Mouse (Mus musculus) lung, adult 2 months (tissue): Measurements from ENCODE around the gene Prmt2. TPM values are rescaled to one million over a fixed set of nuclear protein-coding genes. Genes with fewer than 3 reads are reported as not detected.

ENCODE experiments used
- DNase-seq: peaks from one replicate; pipeline ENCODE4 v3.0.0; 2022
- H3K4me1 ChIP-seq: fragments of 200-500 bp; 2 replicates; pipeline ENCODE4 v1.6.1; 2011; ENCODE audit warnings: low read length; ENCODE audit not compliant: control insufficient read depth, insufficient read depth
- H3K4me3 ChIP-seq: fragments of 200-500 bp; replicated peaks from 2 replicates; pipeline ENCODE3; 2011; ENCODE audit warnings: low read depth, mild to moderate bottlenecking, control low read depth, low read length; ENCODE audit errors: extremely low read depth
- CTCF ChIP-seq: fragments of 200-500 bp; IDR thresholded peaks from 2 replicates; pipeline ENCODE4 v1.5.1; 2011; ENCODE audit warnings: mild to moderate bottlenecking, low read length, control low read depth; ENCODE audit not compliant: insufficient read depth
- POLR2A ChIP-seq: fragments of 200-500 bp; IDR thresholded peaks from 2 replicates; pipeline ENCODE4 v1.6.1; 2011; ENCODE audit warnings: low read depth, mild to moderate bottlenecking, control low read depth, low read length, borderline replicate concordance; ENCODE audit errors: extremely low read depth
- WGBS: fragments of 180-500 bp; shearing (Covaris S2); methylation state at CpG from one replicate; pipeline ENCODE4 v1.1.7; 2018; 5-methylcytosine and 5-hydroxymethylcytosine counted together
- polyA plus RNA-seq: library from polyadenylated mRNA; depleted of rRNA; stranded (reverse); fragments of >200 nt; gene quantifications from 2 replicates; pipeline ENCODE4 v1.2.3, GENCODE M21; 2012

Prmt2 gene
- polyA plus RNA-seq, 1 experiment, result 101 TPM

- TF ChIP-seq POLR2A (no peak), CTCF (no peak)
- DNase-seq, result no peak
- Histone ChIP-seq H3K4me1 (peaks cover 12% of the 10 kb centered on the region), H3K4me3 (no peak overlapping the region)
- 67% methylated on average over 6 of the region's 6 CpGs for WGBS
Measured at GRCm38 (mm10) chr10:76255617-76256016, 18.0 kb upstream of the Prmt2 start.

- Histone ChIP-seq H3K4me1 (peaks cover 10% of the 10 kb centered on the region), H3K4me3 (no peak within 1 kb of the TSS)
- no peak for DNase-seq
- WGBS, result 22% methylated on average over 4 of the region's 4 CpGs
- TF ChIP-seq POLR2A (no peak), CTCF (no peak)
Measured at GRCm38 (mm10) chr10:76253536-76253935, 15.9 kb upstream of the Prmt2 start, which contains the start of gene S100b. TSS of gene S100b (plus strand) at chr10:76253853.

- WGBS, result 100% methylated on average over 1 of the region's 1 CpGs
- no peak overlapping the region for H3K4me3 ChIP-seq
- peaks cover 6% of the 10 kb centered on the region for H3K4me1 ChIP-seq
- no peak for DNase-seq
- TF ChIP-seq CTCF, result no peak
- no peak for TF ChIP-seq POLR2A
Measured at GRCm38 (mm10) chr10:76253079-76253478, 15.4 kb upstream of the Prmt2 start.

GRCm38 (mm10) chr10:76250870-76251269, 13.2 kb upstream of the Prmt2 start:
- no peaks in the 10 kb centered on the region for H3K4me1 ChIP-seq
- TF ChIP-seq POLR2A, result no peak
- TF ChIP-seq CTCF, result no peak
- 85% methylated on average over 7 of the region's 7 CpGs for WGBS
- no peak for DNase-seq
- H3K4me3 ChIP-seq, result no peak overlapping the region

GRCm38 (mm10) chr10:76248647-76248968, 10.9 kb upstream of the Prmt2 start:
- Histone ChIP-seq H3K4me3 (no peak overlapping the region), H3K4me1 (no peaks in the 10 kb centered on the region)
- WGBS, result 82% methylated on average over 5 of the region's 5 CpGs
- no peak for TF ChIP-seq POLR2A
- no peak for TF ChIP-seq CTCF
- no peak for DNase-seq

- DNase-seq, result no peak
- no peak for TF ChIP-seq CTCF
- no peak for TF ChIP-seq POLR2A
- 56% methylated on average over 21 of the region's 21 CpGs for WGBS
- H3K4me3 ChIP-seq, result no peak overlapping the region
- H3K4me1 ChIP-seq, result no peaks in the 10 kb centered on the region
Measured at GRCm38 (mm10) chr10:76247960-76248646, 10.4 kb upstream of the Prmt2 start.

GRCm38 (mm10) chr10:76246601-76247000, 8.9 kb upstream of the Prmt2 start:
- 51% methylated on average over 4 of the region's 4 CpGs for WGBS
- Histone ChIP-seq H3K4me1 (no peaks in the 10 kb centered on the region), H3K4me3 (no peak overlapping the region)
- no peak for DNase-seq
- TF ChIP-seq CTCF (no peak), POLR2A (no peak)

GRCm38 (mm10) chr10:76245106-76245505, 7.4 kb upstream of the Prmt2 start:
- no peak for TF ChIP-seq POLR2A
- TF ChIP-seq CTCF, result no peak
- WGBS, result 81% methylated on average over 2 of the region's 2 CpGs
- no peak for DNase-seq
- H3K4me3 ChIP-seq, result no peak overlapping the region
- no peaks in the 10 kb centered on the region for H3K4me1 ChIP-seq

- peaks cover 7% of the 10 kb centered on the region for H3K4me1 ChIP-seq
- TF ChIP-seq CTCF (0 out of 2 replicates have a peak, but pooled peaks have one; percentile 13), POLR2A (no peak)
- WGBS, result 67% methylated on average over 4 of the region's 4 CpGs
- no peak overlapping the region for H3K4me3 ChIP-seq
- DNase-seq, result no peak
Measured at GRCm38 (mm10) chr10:76239401-76239800, 1.7 kb upstream of the Prmt2 start.

- Histone ChIP-seq H3K4me3 (no peak overlapping the region), H3K4me1 (no peaks in the 10 kb centered on the region; the same call in 1 of the 2 replicates)
- DNase-seq, result no peak
- TF ChIP-seq POLR2A (no peak), CTCF (no peak)
- 74% methylated on average over 1 of the region's 1 CpGs for WGBS
Measured at GRCm38 (mm10) chr10:76229627-76230026, 8.0 kb downstream of the Prmt2 start.

- Histone ChIP-seq H3K4me3 (no peak overlapping the region), H3K4me1 (no peaks in the 10 kb centered on the region; the same call in 1 of the 2 replicates)
- WGBS, result 94% methylated on average over 11 of the region's 11 CpGs
- DNase-seq, result no peak
- no peak for TF ChIP-seq POLR2A
- no peak for TF ChIP-seq CTCF
Measured at GRCm38 (mm10) chr10:76225944-76226343, 11.7 kb downstream of the Prmt2 start.
